Mouse (Mus musculus) heart, embryonic 13.5 days (tissue): ENCODE data around the gene Gm49369. TPM values are rescaled to one million over a fixed set of nuclear protein-coding genes. Genes with fewer than 3 reads are reported as not detected.

ENCODE experiments used
- ATAC-seq: fragments of 200-750 bp; cut with Nextera tagmentation; 2 replicates; pipeline ENCODE4 v1.8.0; 2017; ENCODE audit warnings: moderate TSS enrichment; ENCODE audit not compliant: insufficient number of reproducible peaks, low FRiP score, low TSS enrichment; ENCODE audit errors: extremely low read depth
- H3K27ac ChIP-seq: fragments of 300-500 bp; sonication (generic); replicated peaks from 2 replicates; pipeline ENCODE4 v1.5.1; 2015; ENCODE audit warnings: moderate library complexity, mild to moderate bottlenecking, inconsistent platforms
- H3K27me3 ChIP-seq: fragments of 300-500 bp; sonication (generic); replicated peaks from 2 replicates; pipeline ENCODE4 v1.6.1; 2015; ENCODE audit warnings: mild to moderate bottlenecking, inconsistent platforms
- H3K36me3 ChIP-seq: fragments of 300-500 bp; sonication (generic); 2 replicates; pipeline ENCODE4 v1.6.1; 2015; ENCODE audit warnings: mild to moderate bottlenecking, inconsistent platforms
- H3K4me1 ChIP-seq: fragments of 300-500 bp; sonication (generic); 2 replicates; pipeline ENCODE4 v1.6.1; 2015; ENCODE audit warnings: inconsistent platforms
- H3K4me2 ChIP-seq: fragments of 300-500 bp; sonication (generic); 2 replicates; pipeline ENCODE4 v1.6.1; 2015; ENCODE audit warnings: inconsistent platforms, mild to moderate bottlenecking, moderate library complexity
- H3K4me3 ChIP-seq: fragments of 300-500 bp; sonication (generic); 2 replicates; pipeline ENCODE4 v1.5.1; 2015; ENCODE audit warnings: moderate library complexity, mild to moderate bottlenecking, inconsistent platforms
- H3K9ac ChIP-seq: fragments of 300-500 bp; sonication (generic); 2 replicates; pipeline ENCODE4 v1.6.1; 2015; ENCODE audit warnings: inconsistent platforms, mild to moderate bottlenecking, moderate library complexity
- H3K9me3 ChIP-seq: fragments of 300-500 bp; sonication (generic); 2 replicates; pipeline ENCODE4 v1.6.1; 2016; ENCODE audit warnings: inconsistent platforms
- WGBS: fragments of 180-500 bp; shearing (Covaris S2); methylation state at CpG from one replicate; pipeline ENCODE4 v1.1.7; 2015; ENCODE audit warnings: mixed read lengths; 5-methylcytosine and 5-hydroxymethylcytosine counted together
- polyA plus RNA-seq: library from polyadenylated mRNA; unstranded; fragments of >200 nt; fragmentation: Nextera tagmentation; extraction: Ambion mirVana; gene quantifications from 2 replicates; pipeline ENCODE4 v1.2.1, GENCODE M21; 2015

Gene Gm49369
- polyA plus RNA-seq: 2.3 TPM in 1 of 2 replicates, not detected in the other

DNA sequence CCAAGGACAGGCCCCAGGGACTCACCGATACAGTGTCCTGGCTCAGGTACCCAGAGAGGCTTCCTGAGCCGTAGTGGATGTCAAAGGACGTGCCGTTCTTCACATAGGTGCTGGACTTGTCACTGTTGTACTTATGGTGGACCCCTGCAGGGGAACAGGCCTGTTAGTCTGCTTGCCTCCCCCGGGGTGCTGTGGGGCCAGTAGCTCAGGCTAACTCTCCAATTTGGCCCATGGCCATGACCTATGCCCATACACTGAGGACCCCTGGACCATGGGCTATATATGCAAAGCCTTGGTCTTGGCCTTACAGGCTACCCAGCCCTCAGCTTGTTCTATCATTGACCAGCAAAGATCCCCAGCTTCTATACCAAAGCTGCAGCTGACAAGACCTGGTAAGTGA, at the start of gene Gm49369:
TSS of gene Gm49369 (minus strand) at position 101 of the 400 bp plus-strand sequence.
- no peaks in the 10 kb centered on the region for H3K27me3 ChIP-seq
- no peak within 1 kb of the TSS for H3K27ac ChIP-seq
- no peak within 1 kb of the TSS for H3K9ac ChIP-seq
- ATAC-seq: no peak
- 96% methylated on average over 5 of the region's 5 CpGs for WGBS
- H3K4me2 ChIP-seq: peak within 1 kb of the TSS; percentile 97
- peaks cover 80% of the 10 kb centered on the region for H3K36me3 ChIP-seq
- H3K4me1 ChIP-seq: peaks cover 36% of the 10 kb centered on the region
- peak within 1 kb of the TSS; percentile 94 for H3K4me3 ChIP-seq
- H3K9me3 ChIP-seq: no peaks in the 10 kb centered on the region

DNA sequence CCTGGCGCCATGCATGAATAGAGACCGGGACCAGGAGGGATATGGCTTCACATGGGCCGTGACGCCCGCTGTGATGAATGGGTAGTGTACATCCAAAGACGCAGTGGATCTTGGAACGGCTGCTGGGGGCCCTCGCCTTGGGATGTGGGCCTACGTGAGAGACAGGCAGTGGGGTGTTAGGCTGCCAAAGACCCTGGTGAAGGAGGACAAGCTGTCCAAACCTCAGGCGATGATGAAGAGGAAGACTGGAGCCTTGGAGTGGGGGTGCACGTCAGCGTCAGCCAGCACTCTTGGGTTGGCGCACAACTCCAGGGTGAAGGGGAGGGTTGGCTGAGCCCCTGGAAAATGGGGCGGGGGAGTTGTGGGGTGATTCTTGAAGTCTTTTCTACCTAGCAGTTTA, 48.6 kb upstream of the Gm49369 start:
- Histone ChIP-seq H3K4me3 (no peak overlapping the region), H3K27ac (peak overlapping the region; percentile 70), H3K27me3 (no peaks in the 10 kb centered on the region), H3K9ac (no peak overlapping the region; the same call in 1 of the 2 replicates), H3K9me3 (no peaks in the 10 kb centered on the region), H3K36me3 (no peaks in the 10 kb centered on the region), H3K4me2 (no peak overlapping the region), H3K4me1 (peaks cover 45% of the 10 kb centered on the region)
- ATAC-seq: no peak
- 85% methylated on average over 14 of the region's 14 CpGs for WGBS

DNA sequence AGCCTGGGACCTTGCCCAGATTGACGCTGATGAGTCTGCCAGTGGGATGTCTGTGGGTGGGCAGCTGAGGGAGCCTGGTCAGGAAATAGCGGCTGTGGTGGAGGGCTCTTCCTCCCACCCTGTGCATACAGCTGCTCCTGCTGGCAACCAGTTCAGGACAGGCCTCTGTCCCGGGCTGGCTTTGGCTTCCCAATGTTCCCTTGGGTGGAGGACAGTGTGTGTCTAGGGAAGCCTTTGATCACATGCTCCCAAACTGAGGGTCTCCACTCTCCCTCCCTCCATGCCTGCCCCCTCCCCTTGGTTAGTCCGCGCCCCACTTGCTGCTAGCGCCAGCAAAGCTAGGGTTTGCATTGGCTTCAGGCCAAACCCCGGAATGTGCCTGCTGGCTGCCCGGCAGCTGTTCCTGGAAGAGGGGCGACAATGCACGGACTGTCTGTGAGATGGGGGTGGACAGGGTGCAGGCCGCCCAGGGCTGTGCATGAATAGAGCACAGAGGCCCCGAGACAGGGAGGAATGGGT, 47.8 kb upstream of the Gm49369 start:
- no peaks in the 10 kb centered on the region for H3K9me3 ChIP-seq
- H3K4me1 ChIP-seq: peaks cover 46% of the 10 kb centered on the region
- 30% methylated on average over 12 of the region's 12 CpGs for WGBS
- peak overlapping the region; percentile 10; the same call in 1 of the 2 replicates for H3K4me2 ChIP-seq
- ATAC-seq: 0 out of 2 replicates have a peak, but pooled peaks have one; percentile 7
- peak overlapping the region; percentile 41; the same call in 1 of the 2 replicates for H3K9ac ChIP-seq
- peak overlapping the region; percentile 70 for H3K27ac ChIP-seq
- H3K27me3 ChIP-seq: no peaks in the 10 kb centered on the region
- H3K4me3 ChIP-seq: no peak overlapping the region
- H3K36me3 ChIP-seq: no peaks in the 10 kb centered on the region

DNA sequence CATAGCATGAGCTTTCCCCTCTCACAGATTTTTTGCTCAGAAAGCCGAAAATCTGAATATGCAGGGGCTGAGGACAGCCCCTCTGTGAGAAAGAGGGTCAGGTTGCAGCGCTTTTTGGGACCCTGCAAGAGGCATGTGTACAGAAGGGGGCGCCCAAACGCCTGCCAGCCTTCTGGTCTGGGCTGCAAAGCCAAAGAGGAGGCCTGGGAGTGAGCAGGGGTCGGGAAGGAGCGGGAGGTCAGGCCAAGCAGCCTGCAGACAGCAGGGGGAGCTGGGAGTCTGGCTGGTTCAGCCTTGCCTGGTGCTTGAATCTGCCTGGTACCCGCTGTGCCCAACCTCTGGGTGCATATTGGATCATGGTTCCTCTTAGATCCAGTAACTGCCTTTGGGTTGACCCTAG, 45.7 kb upstream of the Gm49369 start:
- 18% methylated on average over 7 of the region's 7 CpGs for WGBS

DNA sequence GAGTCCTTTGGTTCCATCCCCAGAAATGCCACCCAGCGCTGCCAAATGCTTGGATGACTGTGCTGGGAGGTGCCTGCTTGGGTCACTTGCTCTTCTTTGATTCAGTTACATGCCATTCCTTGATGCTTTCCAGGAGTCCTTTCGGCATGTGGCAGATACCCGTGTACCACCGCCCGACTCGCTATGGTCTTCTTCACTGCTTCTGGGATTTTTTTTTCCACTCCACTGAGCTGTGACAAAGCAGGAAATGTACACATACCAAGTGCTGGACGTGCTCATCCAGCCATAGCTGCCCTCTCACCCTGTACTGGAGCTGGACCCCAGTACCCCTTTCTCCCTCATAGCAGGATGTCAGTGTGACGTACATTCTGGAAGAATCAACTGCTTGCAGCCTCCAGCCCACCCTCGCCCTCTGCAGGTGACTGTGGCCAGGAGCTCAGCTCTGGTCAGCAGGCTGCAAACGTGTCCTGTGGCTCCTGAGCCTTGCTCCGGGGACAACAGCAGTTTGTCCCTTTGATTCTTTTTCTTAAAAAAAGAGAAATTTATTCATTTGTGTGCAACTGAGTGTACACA, 43.3 kb upstream of the Gm49369 start:
- Histone ChIP-seq H3K4me1 (peaks cover 22% of the 10 kb centered on the region), H3K4me2 (no peak overlapping the region), H3K9ac (no peak overlapping the region), H3K27ac (no peak overlapping the region), H3K36me3 (no peaks in the 10 kb centered on the region), H3K9me3 (no peaks in the 10 kb centered on the region), H3K27me3 (no peaks in the 10 kb centered on the region), H3K4me3 (no peak overlapping the region)
- WGBS: 55% methylated on average over 11 of the region's 11 CpGs
- ATAC-seq: no peak

More for the DNA sequence above, 45.7 kb upstream of the Gm49369 start:
- H3K36me3 ChIP-seq: no peaks in the 10 kb centered on the region
- no peaks in the 10 kb centered on the region for H3K9me3 ChIP-seq
- no peak overlapping the region for H3K4me2 ChIP-seq
- no peaks in the 10 kb centered on the region for H3K27me3 ChIP-seq
- no peak overlapping the region for H3K4me3 ChIP-seq
- H3K4me1 ChIP-seq: peaks cover 31% of the 10 kb centered on the region
- H3K27ac ChIP-seq: no peak overlapping the region
- H3K9ac ChIP-seq: no peak overlapping the region
- peak; percentile 63; the same call in 1 of the 2 replicates for ATAC-seq

DNA sequence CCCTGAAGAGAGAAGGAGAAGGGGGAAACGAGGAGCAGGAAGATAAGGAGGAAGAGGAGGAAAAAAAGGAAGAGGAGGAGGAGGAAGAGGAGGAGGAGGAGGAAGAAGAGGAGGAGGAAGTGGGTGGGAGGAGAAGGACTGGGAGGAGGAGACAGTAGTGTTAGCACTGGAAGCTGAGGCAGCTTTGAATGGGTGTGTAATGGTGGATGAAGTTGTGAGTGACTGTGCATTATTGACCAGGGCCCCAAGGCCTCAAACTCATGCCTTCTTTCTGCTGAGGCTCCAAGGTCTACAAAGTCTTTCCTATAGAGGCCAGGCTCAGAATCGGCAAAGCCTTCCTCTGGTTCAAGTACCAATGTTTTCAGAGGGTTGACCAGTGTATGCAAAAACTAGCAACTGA, 39.4 kb upstream of the Gm49369 start:
- Histone ChIP-seq H3K36me3 (no peaks in the 10 kb centered on the region), H3K4me1 (peaks cover 4% of the 10 kb centered on the region; the same call in 1 of the 2 replicates), H3K27ac (no peak overlapping the region), H3K9me3 (no peaks in the 10 kb centered on the region), H3K9ac (no peak overlapping the region), H3K4me2 (no peak overlapping the region), H3K4me3 (no peak overlapping the region), H3K27me3 (no peaks in the 10 kb centered on the region)
- ATAC-seq: no peak
- 58% methylated on average over 2 of the region's 2 CpGs for WGBS

DNA sequence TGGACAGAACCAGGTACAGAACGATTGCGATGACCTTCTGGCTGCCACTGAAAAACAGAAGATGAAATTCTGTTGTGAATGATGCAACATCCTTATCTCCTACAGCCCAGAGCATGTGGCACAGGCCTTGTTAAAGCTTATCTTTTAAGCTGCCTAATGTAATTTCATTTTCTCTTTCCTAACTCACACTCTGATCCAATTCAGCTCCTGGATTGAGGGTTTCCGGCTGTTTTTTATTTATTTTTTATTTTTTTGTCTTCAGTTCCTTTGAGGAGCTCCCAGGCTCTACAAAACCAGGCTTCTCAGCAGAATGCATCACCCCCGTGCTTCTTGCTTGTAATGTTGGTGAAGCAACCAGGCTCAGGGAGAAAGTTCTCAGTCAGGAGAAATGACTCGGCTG, 37.4 kb upstream of the Gm49369 start:
- H3K4me1 ChIP-seq: no peaks in the 10 kb centered on the region
- no peak overlapping the region for H3K4me2 ChIP-seq
- ATAC-seq: no peak
- no peak overlapping the region for H3K27ac ChIP-seq
- H3K36me3 ChIP-seq: no peaks in the 10 kb centered on the region
- H3K9ac ChIP-seq: no peak overlapping the region
- no peaks in the 10 kb centered on the region for H3K27me3 ChIP-seq
- H3K4me3 ChIP-seq: no peak overlapping the region
- H3K9me3 ChIP-seq: no peaks in the 10 kb centered on the region
- 62% methylated on average over 5 of the region's 5 CpGs for WGBS

DNA sequence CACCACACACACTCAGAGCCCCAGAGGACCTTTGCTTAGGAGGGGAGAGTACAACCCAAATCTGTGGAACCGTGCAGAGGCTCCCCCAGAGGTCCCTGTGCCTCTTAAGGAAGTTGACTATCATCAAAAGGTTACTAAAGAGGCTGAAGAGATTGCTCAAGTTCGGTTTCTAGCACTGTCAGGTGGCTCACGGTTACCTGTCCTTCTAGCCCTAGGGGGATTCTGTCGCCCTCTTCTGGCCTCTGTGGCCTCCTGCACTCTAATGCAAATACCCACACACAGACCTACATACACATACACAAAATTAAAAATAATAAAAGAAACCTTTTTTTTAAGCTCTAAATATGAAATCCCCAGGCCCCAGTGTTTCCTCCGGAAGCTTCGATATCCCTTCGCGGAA, 36.2 kb upstream of the Gm49369 start:
- 88% methylated on average over 8 of the region's 8 CpGs for WGBS

DNA sequence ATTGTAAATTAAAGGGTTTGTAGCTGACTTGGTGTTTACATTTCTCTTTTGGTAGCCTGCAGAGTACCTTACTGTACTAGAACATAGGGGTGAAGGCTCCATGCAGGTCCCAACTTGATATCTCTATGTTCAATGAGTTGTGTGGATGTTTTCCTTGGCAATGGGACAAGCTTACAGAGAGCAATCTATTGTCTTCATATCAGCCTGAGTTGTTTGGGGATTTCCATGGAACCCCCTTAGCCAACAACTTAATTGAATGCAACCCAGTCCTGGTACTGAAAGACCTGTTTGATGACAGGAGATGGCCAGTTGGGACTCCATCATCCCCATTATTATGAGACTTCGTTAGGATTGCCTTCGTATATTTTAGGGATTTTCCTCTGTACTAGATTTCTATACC, 35.6 kb upstream of the Gm49369 start:
- WGBS: 87% methylated on average over 2 of the region's 2 CpGs
- H3K9ac ChIP-seq: no peak overlapping the region
- no peaks in the 10 kb centered on the region for H3K4me1 ChIP-seq
- no peaks in the 10 kb centered on the region for H3K9me3 ChIP-seq
- no peak overlapping the region for H3K4me3 ChIP-seq
- no peaks in the 10 kb centered on the region for H3K27me3 ChIP-seq
- no peak overlapping the region for H3K27ac ChIP-seq
- no peak overlapping the region for H3K4me2 ChIP-seq
- H3K36me3 ChIP-seq: no peaks in the 10 kb centered on the region
- no peak for ATAC-seq

More for the DNA sequence above, 36.2 kb upstream of the Gm49369 start:
- Histone ChIP-seq H3K36me3 (no peaks in the 10 kb centered on the region), H3K27ac (no peak overlapping the region), H3K9ac (no peak overlapping the region), H3K9me3 (no peaks in the 10 kb centered on the region), H3K27me3 (no peaks in the 10 kb centered on the region), H3K4me3 (no peak overlapping the region), H3K4me2 (no peak overlapping the region), H3K4me1 (no peaks in the 10 kb centered on the region)
- ATAC-seq: no peak

DNA sequence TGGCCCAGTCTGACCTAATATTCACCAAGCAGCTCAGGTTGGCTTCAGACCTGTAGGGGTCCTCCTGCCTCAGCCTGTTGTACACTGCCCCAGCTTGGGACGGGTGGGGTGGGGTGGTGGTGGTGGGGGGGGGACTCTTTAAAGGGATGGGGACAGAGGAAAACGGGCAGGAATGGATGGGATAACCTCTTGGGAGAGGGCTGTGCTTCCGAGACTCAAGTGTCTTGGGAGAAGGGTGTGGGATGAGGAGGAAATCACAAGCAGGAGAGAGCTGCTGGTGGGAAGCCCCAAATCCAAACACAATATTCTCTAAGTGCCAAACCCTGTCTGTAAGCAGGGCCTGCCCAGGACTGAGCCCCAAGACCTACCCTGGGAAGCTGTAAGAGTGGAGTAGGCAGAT, 33.8 kb upstream of the Gm49369 start:
- Histone ChIP-seq H3K36me3 (no peaks in the 10 kb centered on the region), H3K9me3 (no peaks in the 10 kb centered on the region), H3K4me3 (no peak overlapping the region), H3K4me1 (no peaks in the 10 kb centered on the region), H3K4me2 (no peak overlapping the region), H3K27me3 (no peaks in the 10 kb centered on the region), H3K27ac (no peak overlapping the region), H3K9ac (no peak overlapping the region)
- ATAC-seq: no peak
- 53% methylated on average over 3 of the region's 3 CpGs for WGBS

DNA sequence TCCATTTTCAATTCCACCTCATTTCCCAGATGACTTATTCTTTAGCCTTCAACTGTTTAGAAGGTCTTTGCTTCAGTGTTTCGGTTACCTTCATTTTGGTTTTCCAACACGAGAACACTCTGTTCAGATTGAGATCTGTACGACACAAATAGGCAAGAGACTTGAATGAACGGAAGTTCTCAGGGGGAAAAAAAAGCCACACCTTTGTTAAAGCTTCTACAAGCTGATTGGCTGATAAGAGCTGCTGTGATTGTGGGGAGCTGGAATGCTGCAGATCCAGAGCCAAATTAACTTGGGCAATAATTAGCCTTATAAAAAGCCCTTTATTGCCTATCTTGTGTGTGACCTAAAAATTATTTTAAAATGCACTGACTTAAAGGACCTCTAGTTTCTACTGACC, 32.8 kb upstream of the Gm49369 start:
- H3K9ac ChIP-seq: no peak overlapping the region
- H3K4me3 ChIP-seq: no peak overlapping the region
- no peaks in the 10 kb centered on the region for H3K36me3 ChIP-seq
- H3K4me1 ChIP-seq: no peaks in the 10 kb centered on the region
- H3K9me3 ChIP-seq: no peaks in the 10 kb centered on the region
- no peaks in the 10 kb centered on the region for H3K27me3 ChIP-seq
- WGBS: 44% methylated on average over 4 of the region's 4 CpGs
- no peak overlapping the region for H3K4me2 ChIP-seq
- ATAC-seq: no peak
- H3K27ac ChIP-seq: no peak overlapping the region

DNA sequence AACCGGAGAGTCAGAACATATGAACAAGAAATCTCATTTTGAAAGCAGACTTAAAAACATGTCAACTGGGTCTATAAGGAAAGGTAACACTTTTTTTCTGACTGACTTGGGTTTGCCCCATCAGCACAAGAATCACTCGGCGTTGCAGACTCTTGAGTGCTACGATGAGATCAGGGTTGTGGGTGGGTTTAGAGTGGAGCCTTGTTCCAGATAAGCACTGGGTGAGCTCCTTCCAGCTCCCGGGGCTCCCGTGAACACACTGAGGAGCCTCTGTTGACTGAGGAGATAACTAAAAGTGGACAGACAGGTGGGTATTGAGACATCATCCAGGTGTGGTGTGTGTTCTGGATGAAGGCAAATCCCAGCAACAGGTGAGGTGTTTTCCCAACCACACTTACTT, 30.8 kb upstream of the Gm49369 start:
- 73% methylated on average over 6 of the region's 6 CpGs for WGBS
- H3K27me3 ChIP-seq: no peaks in the 10 kb centered on the region; the same call in 1 of the 2 replicates
- no peak for ATAC-seq

More for the DNA sequence above, 30.8 kb upstream of the Gm49369 start:
- H3K4me2 ChIP-seq: no peak overlapping the region
- H3K4me1 ChIP-seq: no peaks in the 10 kb centered on the region
- no peak overlapping the region for H3K4me3 ChIP-seq
- no peak overlapping the region for H3K9ac ChIP-seq
- H3K9me3 ChIP-seq: no peaks in the 10 kb centered on the region
- no peak overlapping the region for H3K27ac ChIP-seq
- H3K36me3 ChIP-seq: no peaks in the 10 kb centered on the region
